Mouse (Mus musculus) Muller cell, postnatal 12 days (primary cell): ENCODE data around the gene Tekt5.

Source experiments
- DNase-seq: peaks from one replicate; pipeline ENCODE4 v3.0.0-alpha.2; 2015; ENCODE audit errors: inconsistent ontology term

The Tekt5 gene

GRCm38 (mm10) chr16:10336454-10337421 is 58.6 kb downstream of the Tekt5 start:
- DNase-seq: no peak

GRCm38 (mm10) chr16:10335953-10336352 is 59.3 kb downstream of the Tekt5 start:
- no peak for DNase-seq

GRCm38 (mm10) chr16:10332732-10333131 is 62.6 kb downstream of the Tekt5 start:
- DNase-seq: no peak

- DNase-seq: no peak
These were observed 64.4 kb downstream of the Tekt5 start for GRCm38 (mm10) chr16:10330586-10331495.

DNA sequence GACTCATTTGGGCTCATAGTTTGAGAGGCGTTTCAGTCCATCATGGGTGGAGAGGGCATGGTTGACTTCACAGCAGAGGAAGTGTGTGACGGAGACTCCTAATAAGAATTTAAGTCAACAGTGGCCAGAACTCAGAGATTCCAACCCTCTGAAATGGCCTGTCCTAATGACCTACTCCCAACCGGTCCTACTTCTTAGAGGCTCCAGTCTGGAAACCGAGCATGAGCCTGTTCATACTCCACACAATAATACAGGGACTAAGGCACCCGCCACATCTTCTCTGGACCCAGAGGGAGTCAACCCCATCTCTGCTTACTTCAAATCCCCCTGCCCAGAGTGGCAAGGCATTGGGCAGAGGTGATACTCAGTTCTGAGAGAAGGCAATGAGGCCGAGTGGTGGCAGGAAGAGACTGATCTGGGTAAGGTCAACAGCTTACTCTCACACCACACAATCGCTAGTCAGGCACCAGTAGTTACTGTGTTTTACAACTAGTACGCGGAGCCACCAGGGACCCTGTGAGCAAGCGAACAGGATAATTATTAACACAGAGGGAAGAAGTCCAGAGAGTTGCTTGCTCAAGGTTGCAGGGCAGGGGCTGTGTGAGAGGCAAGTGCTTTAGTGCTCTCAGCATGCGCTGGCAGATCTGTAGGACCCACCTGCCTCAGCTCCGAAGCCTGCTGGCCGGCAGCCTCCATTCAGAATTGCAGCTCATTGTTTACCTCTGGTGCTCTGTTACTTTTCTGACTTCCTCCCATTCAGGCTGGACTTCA is 67.5 kb downstream of the Tekt5 start:
- no peak for DNase-seq

DNA sequence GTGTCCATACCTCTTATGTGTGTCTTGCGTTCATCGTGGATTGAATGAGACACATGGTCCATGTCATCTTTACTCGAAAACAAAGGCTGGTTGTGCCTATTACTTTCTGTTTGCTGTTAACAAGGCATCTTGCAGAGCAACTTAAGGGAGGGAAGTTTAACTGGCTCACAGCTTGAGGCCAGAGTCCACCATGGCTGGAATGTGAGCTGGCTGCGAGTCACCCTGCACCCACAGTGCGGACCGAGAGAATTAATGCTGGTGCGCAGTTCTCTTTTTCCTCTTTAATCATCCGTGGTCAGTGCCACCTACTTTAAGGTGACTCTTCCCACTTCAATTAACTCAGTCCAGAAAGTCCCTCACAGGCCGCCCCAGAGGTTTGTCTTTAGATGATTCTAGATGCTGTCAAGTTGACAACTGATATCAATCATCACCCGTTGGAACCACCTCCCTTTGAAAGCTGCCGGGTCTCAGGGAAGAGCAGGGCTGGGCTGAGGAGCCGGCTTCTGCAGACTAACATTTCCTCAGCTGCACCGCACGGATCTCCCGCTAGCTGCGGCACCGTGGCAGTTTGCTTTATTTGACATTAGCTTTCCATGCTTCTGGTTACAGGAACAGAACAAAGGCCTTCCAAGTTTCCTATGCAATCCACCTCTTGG is 75.2 kb downstream of the Tekt5 start:
- DNase-seq: no peak

GRCm38 (mm10) chr16:10317197-10317544 is 78.1 kb downstream of the Tekt5 start:
- no peak for DNase-seq

DNA sequence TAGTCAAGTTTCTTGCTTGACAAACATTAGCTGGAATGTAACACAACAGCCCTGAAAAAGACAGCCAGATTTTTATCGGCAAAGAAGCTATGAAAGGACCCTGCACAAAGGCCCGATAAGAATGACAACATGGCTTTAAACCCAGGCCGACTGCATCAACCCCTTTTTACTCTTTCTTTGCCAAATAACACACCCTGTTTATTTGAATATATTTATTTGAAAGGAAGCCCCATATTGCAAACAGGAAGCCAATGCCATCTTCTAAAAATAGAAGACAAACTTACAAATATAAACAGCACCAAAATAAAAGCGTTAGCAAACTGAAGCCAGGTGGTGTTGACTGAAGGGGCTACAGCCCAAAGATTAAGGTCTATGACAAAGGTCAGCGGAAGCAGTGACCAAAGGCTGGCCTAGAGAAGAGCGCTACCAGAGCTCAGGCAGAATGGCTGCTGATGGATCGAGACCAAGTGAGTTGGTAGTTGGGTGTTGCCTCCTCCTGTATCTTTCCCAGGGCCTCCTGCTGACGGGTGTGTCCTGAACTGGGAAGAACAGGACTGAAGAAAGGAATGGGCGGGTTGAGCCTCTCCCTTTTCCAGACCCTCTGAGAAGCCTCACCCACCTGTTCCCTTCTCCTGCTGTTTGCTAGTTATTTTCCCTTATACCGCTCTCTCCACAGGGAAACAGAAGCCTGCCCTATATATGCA is 78.6 kb downstream of the Tekt5 start:
- no peak for DNase-seq

GRCm38 (mm10) chr16:10313646-10314088 is 81.6 kb downstream of the Tekt5 start, which contains the start of gene Emp2:
Gene Emp2 (minus strand): TSS chr16:10313968.
- DNase-seq: peak; percentile 81

DNA sequence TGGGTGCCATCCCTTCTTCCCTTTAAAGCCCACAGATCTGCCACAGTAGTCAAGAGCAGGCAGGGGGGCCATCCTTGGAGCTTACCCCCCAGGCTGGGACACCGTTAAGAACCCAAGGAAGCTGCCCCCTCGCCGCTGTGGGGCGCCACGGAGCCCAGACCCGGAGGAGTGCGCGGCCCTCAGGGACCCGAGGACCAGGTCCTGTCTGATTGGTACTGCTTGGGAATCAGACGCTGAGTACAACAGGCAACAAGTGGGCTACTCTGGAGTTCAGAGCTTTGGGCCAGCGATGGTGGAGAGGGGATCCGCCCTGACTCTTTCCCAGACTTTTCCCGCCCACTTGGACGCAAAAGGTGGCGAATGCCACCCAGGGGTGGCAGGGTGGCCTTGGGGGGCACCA is 82.1 kb downstream of the Tekt5 start:
- no peak for DNase-seq

DNA sequence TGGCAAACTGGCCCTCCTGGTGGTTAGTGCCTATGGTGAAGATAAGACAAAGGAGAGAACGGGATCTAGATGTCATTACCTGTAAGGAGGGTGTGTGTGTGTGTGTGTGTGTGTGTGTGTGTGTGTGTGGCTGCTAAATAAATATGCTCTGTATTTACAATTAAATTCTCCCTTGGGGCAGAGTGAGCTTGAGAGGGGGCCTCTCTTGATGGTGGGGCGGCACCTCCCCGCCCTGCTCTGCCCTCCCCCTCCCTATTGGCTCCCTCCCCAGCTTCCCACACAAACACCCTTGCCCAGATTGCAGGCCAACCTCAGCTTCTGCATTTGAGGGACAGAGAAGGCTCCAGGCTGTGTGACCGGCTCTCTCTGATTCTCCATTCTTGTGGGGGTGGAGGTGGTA is 83.3 kb downstream of the Tekt5 start:
- no peak for DNase-seq

GRCm38 (mm10) chr16:10311086-10311485 is 84.2 kb downstream of the Tekt5 start:
- DNase-seq: no peak

GRCm38 (mm10) chr16:10310507-10310906 is 84.8 kb downstream of the Tekt5 start:
- no peak for DNase-seq
